9 mouse cellular contexts compared by ENCODE assay signal in the genomic region with DNA sequence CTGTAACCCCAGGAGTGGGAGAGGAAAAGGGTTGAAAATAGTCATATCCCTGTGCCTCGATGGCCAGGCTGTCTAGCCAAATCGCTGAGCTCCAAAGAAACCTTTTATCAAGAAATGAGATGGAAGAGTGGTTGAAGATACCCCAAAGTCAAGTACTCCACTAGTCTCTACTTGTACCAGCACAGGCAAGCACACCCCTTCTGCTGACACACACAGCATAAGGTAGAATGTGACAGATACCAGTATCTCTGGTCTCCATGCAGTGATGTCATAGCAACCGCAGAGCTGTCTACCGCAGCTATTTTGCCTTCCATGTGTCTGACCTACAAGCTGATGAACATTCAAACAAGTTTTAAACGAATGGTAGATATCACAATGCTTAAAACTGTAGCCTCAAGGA. TPM values are rescaled to one million over a fixed set of nuclear protein-coding genes. Genes with fewer than 3 reads are reported as not detected.
DNase-seq lines count a peak whose midpoint lies in the region; ATAC-seq lines count a peak whose summit lies in the region.
"Had no signal": no experiment of that assay in that cellular context is flagged by ENCODE, and none has a peak within 500 bp of the region (broad histone marks: within the 10 kb centered on the region; RNA-seq: fewer than 3 reads in every experiment).

No protein-coding gene starts in this region.

- peak overlapping the region; percentile 83 for H3K4me3 ChIP-seq in midbrain, embryonic 12.5 days
- H3K4me3 ChIP-seq in midbrain, embryonic 15.5 days, result no peak overlapping the region
- peak overlapping the region; percentile 100 for H3K4me3 ChIP-seq in erythroblast, embryonic 14.5 days (replicated peaks)
- H3K4me3 ChIP-seq in limb, embryonic 11.5 days (ENCODE audit: low read depth, low read length), result peak overlapping the region; percentile 93; the same call in 1 of the 2 replicates
- peak overlapping the region; percentile 80 for H3K4me3 ChIP-seq in stomach, embryonic 15.5 days (replicated peaks)

- H3K27me3 ChIP-seq in midbrain, embryonic 12.5 days, result no peaks in the 10 kb centered on the region
- no peaks in the 10 kb centered on the region for H3K27me3 ChIP-seq in midbrain, embryonic 15.5 days (replicated peaks)
- no peaks in the 10 kb centered on the region for H3K27me3 ChIP-seq in erythroblast, embryonic 14.5 days (ENCODE audit: control insufficient read depth)
- no peaks in the 10 kb centered on the region for H3K27me3 ChIP-seq in limb, embryonic 11.5 days (ENCODE audit: control insufficient read depth, insufficient read depth, low read length)
- no peaks in the 10 kb centered on the region for H3K27me3 ChIP-seq in stomach, embryonic 15.5 days (replicated peaks)

- H3K4me2 ChIP-seq in midbrain, embryonic 12.5 days (replicated peaks), result peak overlapping the region; percentile 96
- H3K4me2 ChIP-seq in midbrain, embryonic 15.5 days, result no peak overlapping the region
- peak overlapping the region; percentile 74; the same call in 1 of the 2 replicates for H3K4me2 ChIP-seq in limb, embryonic 11.5 days (ENCODE audit: low read depth, severe bottlenecking)
- H3K4me2 ChIP-seq in stomach, embryonic 15.5 days, result peak overlapping the region; percentile 82

- peak overlapping the region; percentile 84 for H3K9ac ChIP-seq in midbrain, embryonic 12.5 days (replicated peaks)
- H3K9ac ChIP-seq in midbrain, embryonic 15.5 days, result no peak overlapping the region
- no peak overlapping the region; the same call in 1 of the 2 replicates for H3K9ac ChIP-seq in limb, embryonic 11.5 days (ENCODE audit: low read length)
- H3K9ac ChIP-seq in stomach, embryonic 15.5 days, result peak overlapping the region; percentile 67; the same call in 1 of the 2 replicates

- H3K27ac ChIP-seq in midbrain, embryonic 12.5 days (replicated peaks), result no peak overlapping the region
- H3K27ac ChIP-seq in midbrain, embryonic 15.5 days, result no peak overlapping the region
- no peak overlapping the region for H3K27ac ChIP-seq in limb, embryonic 11.5 days (replicated peaks; ENCODE audit: low read depth, low read length)
- no peak overlapping the region for H3K27ac ChIP-seq in stomach, embryonic 15.5 days

- H3K9me3 ChIP-seq in midbrain, embryonic 12.5 days, result no peaks in the 10 kb centered on the region
- H3K9me3 ChIP-seq in midbrain, embryonic 15.5 days, result no peaks in the 10 kb centered on the region
- no peaks in the 10 kb centered on the region for H3K9me3 ChIP-seq in erythroblast, embryonic 14.5 days (ENCODE audit: control insufficient read depth, low read length)
- H3K9me3 ChIP-seq in limb, embryonic 11.5 days (ENCODE audit: control insufficient read depth, low read length), result no peaks in the 10 kb centered on the region
- H3K9me3 ChIP-seq in stomach, embryonic 15.5 days, result no peaks in the 10 kb centered on the region

- WGBS in midbrain, embryonic 12.5 days, result 88% methylated on average over 5 of the region's 5 CpGs
- 90% methylated on average over 5 of the region's 5 CpGs for WGBS in midbrain, embryonic 15.5 days
- WGBS in limb, embryonic 11.5 days, result 90% methylated on average over 5 of the region's 5 CpGs
- 81% methylated on average over 5 of the region's 5 CpGs for WGBS in stomach, embryonic 15.5 days

- ATAC-seq in midbrain, embryonic 12.5 days (ENCODE audit: low FRiP score, low read depth), result no peak
- ATAC-seq in midbrain, embryonic 15.5 days (replicated peaks), result no peak
- no peak for ATAC-seq in limb, embryonic 11.5 days (ENCODE audit: insufficient number of reproducible peaks, low FRiP score, low TSS enrichment, low read depth)
- ATAC-seq in stomach, embryonic 15.5 days (ENCODE audit: insufficient read depth, low FRiP score, low read depth), result no peak

- peaks cover 24% of the 10 kb centered on the region for H3K4me1 ChIP-seq in midbrain, embryonic 12.5 days
- peaks cover 16% of the 10 kb centered on the region for H3K4me1 ChIP-seq in midbrain, embryonic 15.5 days
- peaks cover 39% of the 10 kb centered on the region for H3K4me1 ChIP-seq in erythroblast, embryonic 14.5 days (ENCODE audit: control insufficient read depth)
- peaks cover 6% of the 10 kb centered on the region; the same call in 1 of the 2 replicates for H3K4me1 ChIP-seq in limb, embryonic 11.5 days (ENCODE audit: control insufficient read depth, insufficient read depth, low read length)
- H3K4me1 ChIP-seq in stomach, embryonic 15.5 days, result peaks cover 13% of the 10 kb centered on the region

- H3K36me3 ChIP-seq in midbrain, embryonic 12.5 days, result peaks cover 41% of the 10 kb centered on the region
- peaks cover 24% of the 10 kb centered on the region for H3K36me3 ChIP-seq in midbrain, embryonic 15.5 days (replicated peaks)
- peaks cover 66% of the 10 kb centered on the region for H3K36me3 ChIP-seq in erythroblast, embryonic 14.5 days (ENCODE audit: control insufficient read depth)
- H3K36me3 ChIP-seq in limb, embryonic 11.5 days (ENCODE audit: control insufficient read depth, insufficient read depth, low read length), result peaks cover 21% of the 10 kb centered on the region; the same call in 1 of the 2 replicates
- peaks cover 42% of the 10 kb centered on the region for H3K36me3 ChIP-seq in stomach, embryonic 15.5 days

- DNase-seq in limb, embryonic 11.5 days (ENCODE audit: low spot score), result no peak
- no peak for DNase-seq in left cerebral cortex, adult 11 months (ENCODE audit: low spot score)
- no peak for DNase-seq in retina, embryonic 14.5 days (ENCODE audit: low spot score)
- DNase-seq in embryo, embryonic 9.5 days (ENCODE audit: extremely low spot score), result no peak
- DNase-seq: lung, adult 18-20 months had no signal

RNA-seq across cellular contexts. Expression of a gene that starts 2.1 kb away (rescaled TPM):
- polyA plus RNA-seq in midbrain, embryonic 12.5 days (2016; fragmentation: Nextera tagmentation; extraction: Ambion mirVana), result 203 and 207 TPM in 2 replicates
- polyA plus RNA-seq in midbrain, embryonic 15.5 days (2015; fragmentation: Nextera tagmentation; extraction: Ambion mirVana), result 28.0 and 29.7 TPM in 2 replicates
- polyA plus RNA-seq in erythroblast, embryonic 14.5 days (2012), result 32.0 and 52.0 TPM in 2 replicates
- polyA plus RNA-seq in limb, embryonic 11.5 days (2014; fragmentation: Nextera tagmentation; extraction: Ambion mirVana), result 277 and 284 TPM in 2 replicates
- 170 and 178 TPM in 2 replicates for polyA plus RNA-seq in stomach, embryonic 15.5 days (2015; fragmentation: Nextera tagmentation; extraction: Ambion mirVana)

RNA-seq across cellular contexts. Expression of a gene that starts 17.4 kb away (rescaled TPM):
- 88.1 and 88.5 TPM in 2 replicates for polyA plus RNA-seq in midbrain, embryonic 12.5 days (2016; fragmentation: Nextera tagmentation; extraction: Ambion mirVana)
- 79.4 and 82.0 TPM in 2 replicates for polyA plus RNA-seq in midbrain, embryonic 15.5 days (2015; fragmentation: Nextera tagmentation; extraction: Ambion mirVana)
- 0.22 and 0.24 TPM in 2 replicates for polyA plus RNA-seq in erythroblast, embryonic 14.5 days (2012)
- polyA plus RNA-seq in limb, embryonic 11.5 days (2014; fragmentation: Nextera tagmentation; extraction: Ambion mirVana), result 81.4 and 92.2 TPM in 2 replicates
- 51.7 and 64.3 TPM in 2 replicates for polyA plus RNA-seq in stomach, embryonic 15.5 days (2015; fragmentation: Nextera tagmentation; extraction: Ambion mirVana)

RNA-seq across cellular contexts. Expression of a gene that starts 43.4 kb away (rescaled TPM):
- 21.5 and 21.7 TPM in 2 replicates for polyA plus RNA-seq in midbrain, embryonic 12.5 days (2016; fragmentation: Nextera tagmentation; extraction: Ambion mirVana)
- 22.3 and 24.9 TPM in 2 replicates for polyA plus RNA-seq in midbrain, embryonic 15.5 days (2015; fragmentation: Nextera tagmentation; extraction: Ambion mirVana)
- 0.04 and 0.06 TPM in 2 replicates for polyA plus RNA-seq in erythroblast, embryonic 14.5 days (2012)
- 18.1 and 20.8 TPM in 2 replicates for polyA plus RNA-seq in limb, embryonic 11.5 days (2014; fragmentation: Nextera tagmentation; extraction: Ambion mirVana)
- 12.3 and 12.7 TPM in 2 replicates for polyA plus RNA-seq in stomach, embryonic 15.5 days (2015; fragmentation: Nextera tagmentation; extraction: Ambion mirVana)

RNA-seq across cellular contexts. Expression of a gene that starts 48.2 kb away (rescaled TPM):
- 0.96 and 1.2 TPM in 2 replicates for polyA plus RNA-seq in midbrain, embryonic 12.5 days (2016; fragmentation: Nextera tagmentation; extraction: Ambion mirVana)
- 0.34 and 0.39 TPM in 2 replicates for polyA plus RNA-seq in midbrain, embryonic 15.5 days (2015; fragmentation: Nextera tagmentation; extraction: Ambion mirVana)
- polyA plus RNA-seq in erythroblast, embryonic 14.5 days (2012), result not detected in 2 replicates
- not detected in 2 replicates for polyA plus RNA-seq in limb, embryonic 11.5 days (2014; fragmentation: Nextera tagmentation; extraction: Ambion mirVana)
- polyA plus RNA-seq in stomach, embryonic 15.5 days (2015; fragmentation: Nextera tagmentation; extraction: Ambion mirVana), result 0.18 and 0.19 TPM in 2 replicates

Comparison
In these comparisons a context has a peak if more than half of its experiments do, and no peak if none do; other contexts are left out.
1. H3K9ac ChIP-seq: peak in midbrain, embryonic 12.5 days (single experiment) and stomach, embryonic 15.5 days (single experiment); none in midbrain, embryonic 15.5 days (single experiment) and limb, embryonic 11.5 days (single experiment).
2. RNA of a gene that starts 17.4 kb away (polyA plus RNA-seq): 88.1 to 88.5 TPM in midbrain, embryonic 12.5 days, 79.4 to 82.0 TPM in midbrain, embryonic 15.5 days, 81.4 to 92.2 TPM in limb, embryonic 11.5 days and 51.7 to 64.3 TPM in stomach, embryonic 15.5 days; 0.22 to 0.24 TPM in erythroblast, embryonic 14.5 days; every median in the first group is over 10 times any median in the second.
3. RNA of a gene that starts 43.4 kb away (polyA plus RNA-seq): 22.3 to 24.9 TPM in midbrain, embryonic 15.5 days, 21.5 to 21.7 TPM in midbrain, embryonic 12.5 days, 18.1 to 20.8 TPM in limb, embryonic 11.5 days and 12.3 to 12.7 TPM in stomach, embryonic 15.5 days; 0.04 to 0.06 TPM in erythroblast, embryonic 14.5 days; every median in the first group is over 10 times any median in the second.